Mouse (Mus musculus): ENCODE data around the gene Foxj1.

Foxj1 gene

GRCm38 (mm10) chr11:116306126-116306982 lies 28.8 kb downstream of the Foxj1 start:
- in situ Hi-C loops (cut with MboI, MseI): loop anchor here (10.0 kb wide), 1 partner anchor 1308 kb away; no protein-coding TSS in a partner anchor

DNA sequence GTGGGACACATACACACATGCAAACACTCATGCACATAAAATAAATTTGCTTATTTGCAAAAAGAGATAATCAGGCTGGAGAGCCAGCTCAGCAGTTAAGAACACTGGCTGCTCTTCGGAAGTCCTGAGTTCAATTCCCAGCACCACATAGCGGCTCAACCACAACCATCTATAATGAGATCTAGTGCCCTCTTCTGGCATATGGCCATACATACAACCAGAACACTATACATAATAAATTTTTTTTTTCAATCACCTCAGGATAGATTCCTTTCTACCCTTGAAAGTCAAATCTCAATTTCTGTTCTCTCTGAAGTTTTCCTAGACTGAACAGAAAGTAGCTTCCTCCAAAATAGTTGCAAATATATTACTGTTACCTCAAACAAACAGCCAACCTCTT lies 29.8 kb downstream of the Foxj1 start:
- in situ Hi-C loops (cut with MboI, MseI): loop anchor here (10.0 kb wide), 1 partner anchor 1309 kb away; no protein-coding TSS in a partner anchor

DNA sequence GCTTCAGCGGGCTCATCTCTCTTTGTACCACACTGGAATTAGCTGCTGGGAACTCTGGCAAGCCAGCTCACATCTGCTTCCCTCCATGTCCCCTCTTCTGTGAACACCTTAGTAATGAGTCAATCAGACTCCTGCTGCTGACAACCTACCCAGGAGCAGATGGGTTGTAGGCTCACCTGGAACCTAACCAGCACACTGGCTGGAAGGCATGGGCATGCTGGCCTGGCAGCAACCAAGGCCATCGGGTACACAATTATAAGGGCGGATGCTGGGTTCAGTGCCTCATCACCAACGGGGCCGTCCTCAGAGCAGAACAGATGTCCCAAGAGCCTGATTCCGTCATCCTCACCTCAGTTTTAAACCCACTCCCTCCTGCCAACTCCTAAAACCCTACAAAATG lies 36.6 kb downstream of the Foxj1 start:
- in situ Hi-C loops (cut with MboI, MseI): loop anchor here (5.0 kb wide), 1 partner anchor 76 kb away; no protein-coding TSS in a partner anchor

- in situ Hi-C loops (cut with MboI, MseI): loop anchor here (5.0 kb wide), 1 partner anchor 76 kb away; no protein-coding TSS in a partner anchor
Observed at GRCm38 (mm10) chr11:116298221-116298620, 37.0 kb downstream of the Foxj1 start.

DNA sequence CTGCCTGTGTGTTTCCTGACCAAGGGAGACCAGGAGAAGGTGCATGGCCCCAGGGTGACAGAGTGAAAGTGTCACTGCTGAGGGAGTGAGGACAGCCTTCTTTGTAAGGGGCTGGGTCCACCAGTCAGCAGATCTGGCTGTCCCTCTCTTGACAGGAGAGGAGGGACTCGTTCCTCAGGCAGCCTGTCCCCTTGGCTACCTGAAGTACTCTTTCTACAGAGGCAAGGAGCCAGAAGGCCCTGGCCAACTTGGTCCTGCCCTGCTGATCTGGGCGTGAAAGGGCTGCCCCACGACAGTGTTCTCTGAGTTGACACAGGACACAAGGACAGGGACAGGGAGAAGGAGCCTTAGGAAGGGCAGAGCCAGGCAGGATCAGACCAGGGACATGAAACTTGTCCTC lies 38.2 kb downstream of the Foxj1 start:
- in situ Hi-C loops (cut with MboI, MseI): loop anchor here (5.0 kb wide), 1 partner anchor 75 kb away; no protein-coding TSS in a partner anchor

- in situ Hi-C loops (cut with MboI, MseI): loop anchor here (5.0 kb wide), 1 partner anchor 74 kb away; no protein-coding TSS in a partner anchor
Observed at GRCm38 (mm10) chr11:116296191-116296734, 38.9 kb downstream of the Foxj1 start.

DNA sequence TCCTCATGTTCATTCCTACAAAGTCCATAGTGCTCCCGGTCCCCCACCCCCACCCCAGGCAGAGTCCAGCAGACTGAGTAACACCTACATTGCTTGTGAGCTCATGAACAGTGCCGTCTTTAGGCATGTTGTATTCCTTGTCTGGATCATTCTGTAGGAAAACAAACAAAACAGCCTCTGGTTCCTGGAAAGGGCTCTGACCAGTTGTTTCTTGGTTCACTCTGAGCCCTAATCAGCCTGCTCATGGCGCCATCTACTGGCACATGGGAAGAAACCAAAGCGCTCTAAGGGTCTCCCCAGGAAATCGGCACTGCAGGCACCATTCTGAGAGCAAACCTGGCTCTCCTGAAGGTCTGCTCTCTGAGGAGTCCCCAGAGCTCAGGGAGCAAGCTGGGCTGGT lies 40.9 kb downstream of the Foxj1 start:
- in situ Hi-C loops (cut with MboI, MseI): no loop called here

DNA sequence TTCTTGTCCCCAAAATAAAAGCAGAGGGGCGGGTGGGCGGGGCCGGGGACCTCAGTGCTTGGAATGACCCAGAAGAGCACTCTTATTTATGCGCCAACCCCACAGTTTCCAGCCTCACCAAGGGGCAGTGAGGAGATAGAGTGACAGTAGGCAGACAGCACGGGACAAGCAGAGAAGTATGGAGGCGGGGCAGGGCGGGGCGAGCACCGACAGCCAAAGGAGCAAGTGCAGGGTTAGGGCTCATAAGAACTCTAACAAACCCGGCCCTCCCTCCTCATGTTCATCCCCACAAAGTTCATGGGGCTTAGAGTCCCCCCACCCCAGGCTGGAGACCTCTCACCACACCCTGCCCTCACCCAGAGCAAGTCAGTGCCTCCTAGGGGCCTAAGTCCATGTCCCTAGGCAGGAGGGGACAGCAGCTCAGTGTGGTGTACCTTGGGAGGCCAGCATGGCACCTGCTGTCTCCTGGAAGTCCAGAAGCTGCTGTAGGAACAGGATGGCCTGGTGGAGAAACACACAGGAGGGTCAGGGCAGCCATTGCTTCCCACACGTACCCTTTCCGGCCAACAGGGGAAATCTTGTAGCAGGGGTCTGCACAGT lies 41.6 kb downstream of the Foxj1 start:
- in situ Hi-C loops (cut with MboI, MseI): no loop called here

GRCm38 (mm10) chr11:116292401-116292800 lies 42.8 kb downstream of the Foxj1 start:
- in situ Hi-C loops (cut with MboI, MseI): no loop called here

GRCm38 (mm10) chr11:116290556-116290955 lies 44.6 kb downstream of the Foxj1 start:
- in situ Hi-C loops (cut with MboI, MseI): no loop called here

DNA sequence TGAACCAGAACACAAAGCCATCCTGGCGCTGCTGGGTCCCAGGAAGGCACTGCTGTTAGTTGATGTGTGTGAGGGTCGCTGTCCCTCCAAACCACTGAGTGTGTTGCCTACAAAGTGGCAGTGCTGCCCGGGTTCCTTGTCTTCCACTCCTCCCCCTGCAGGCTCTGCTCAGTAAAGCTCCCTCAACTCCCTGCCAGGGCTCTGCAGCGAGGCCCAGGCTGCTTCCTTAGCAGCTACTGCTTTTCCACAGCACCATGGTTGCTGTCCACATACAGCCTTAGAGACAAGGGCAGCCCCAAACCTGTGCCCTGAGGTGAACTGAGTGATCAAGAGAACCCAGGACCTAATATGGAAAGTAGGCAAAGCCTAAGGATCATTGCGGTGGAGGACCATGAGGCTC lies 47.8 kb downstream of the Foxj1 start:
- in situ Hi-C loops (cut with MboI, MseI): no loop called here

GRCm38 (mm10) chr11:116285770-116286191 lies 49.4 kb downstream of the Foxj1 start:
- in situ Hi-C loops (cut with MboI, MseI): no loop called here

- in situ Hi-C loops (cut with MboI, MseI): no loop called here
Observed at GRCm38 (mm10) chr11:116283982-116284381, 51.2 kb downstream of the Foxj1 start.

DNA sequence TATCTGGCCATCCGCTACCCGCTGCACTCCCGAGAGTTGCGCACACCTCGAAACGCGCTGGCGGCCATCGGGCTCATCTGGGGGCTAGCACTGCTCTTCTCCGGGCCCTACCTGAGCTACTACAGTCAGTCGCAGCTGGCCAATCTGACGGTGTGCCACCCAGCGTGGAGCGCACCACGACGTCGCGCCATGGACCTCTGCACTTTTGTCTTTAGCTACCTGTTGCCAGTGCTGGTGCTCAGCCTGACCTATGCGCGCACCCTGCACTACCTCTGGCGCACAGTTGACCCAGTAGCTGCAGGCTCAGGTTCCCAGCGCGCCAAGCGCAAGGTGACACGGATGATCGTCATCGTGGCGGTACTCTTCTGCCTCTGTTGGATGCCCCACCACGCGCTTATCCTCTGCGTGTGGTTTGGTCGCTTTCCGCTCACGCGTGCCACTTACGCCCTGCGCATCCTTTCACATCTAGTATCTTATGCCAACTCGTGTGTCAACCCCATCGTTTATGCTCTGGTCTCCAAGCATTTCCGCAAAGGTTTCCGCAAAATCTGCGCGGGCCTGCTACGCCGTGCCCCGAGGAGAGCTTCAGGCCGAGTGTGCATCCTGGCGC lies 52.2 kb downstream of the Foxj1 start:
- in situ Hi-C loops (cut with MboI, MseI): no loop called here

- in situ Hi-C loops (cut with MboI, MseI): no loop called here
Observed at GRCm38 (mm10) chr11:116282089-116282488, 53.1 kb downstream of the Foxj1 start.

GRCm38 (mm10) chr11:116281671-116282070 lies 53.5 kb downstream of the Foxj1 start:
- in situ Hi-C loops (cut with MboI, MseI): no loop called here

- in situ Hi-C loops (cut with MboI, MseI): no loop called here
Observed at GRCm38 (mm10) chr11:116280751-116281663, 54.2 kb downstream of the Foxj1 start, which contains the start of gene Galr2. Gene Galr2, plus strand, starts transcription at chr11:116280939.
